Mouse (Mus musculus) cerebellum, adult 8-10 months (tissue): Measurements from ENCODE around the gene Foxo3.

Source experiments
- DNase-seq: peaks from one replicate; pipeline ENCODE4 v3.0.0; 2022

Foxo3 gene

GRCm38 (mm10) chr10:42276507-42277345, at the start of gene Foxo3:
TSS of gene Foxo3 (minus strand) at chr10:42276755.
- DNase-seq, result peak; percentile 85

- DNase-seq, result no peak
These were observed 48.8 kb upstream of the Foxo3 start for GRCm38 (mm10) chr10:42325305-42325704.

DNA sequence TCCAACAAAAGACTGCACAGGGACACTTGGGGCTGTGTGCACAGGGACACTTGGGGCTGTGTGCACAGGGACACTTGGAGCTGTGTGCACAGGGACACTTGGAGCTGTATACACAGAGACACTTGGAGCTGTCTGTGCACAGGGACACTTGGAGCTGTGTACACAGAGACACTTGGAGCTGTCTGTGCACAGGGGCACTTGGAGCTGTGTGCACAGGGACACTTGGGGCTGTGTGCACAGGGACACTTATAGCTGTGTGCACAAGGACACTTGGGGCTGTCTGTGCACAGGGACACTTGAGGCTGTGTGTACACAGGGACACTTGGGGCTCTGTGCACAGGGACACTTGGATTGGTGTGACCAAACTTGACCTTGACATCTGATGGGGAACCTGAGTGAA, 47.4 kb upstream of the Foxo3 start:
- DNase-seq, result no peak

DNA sequence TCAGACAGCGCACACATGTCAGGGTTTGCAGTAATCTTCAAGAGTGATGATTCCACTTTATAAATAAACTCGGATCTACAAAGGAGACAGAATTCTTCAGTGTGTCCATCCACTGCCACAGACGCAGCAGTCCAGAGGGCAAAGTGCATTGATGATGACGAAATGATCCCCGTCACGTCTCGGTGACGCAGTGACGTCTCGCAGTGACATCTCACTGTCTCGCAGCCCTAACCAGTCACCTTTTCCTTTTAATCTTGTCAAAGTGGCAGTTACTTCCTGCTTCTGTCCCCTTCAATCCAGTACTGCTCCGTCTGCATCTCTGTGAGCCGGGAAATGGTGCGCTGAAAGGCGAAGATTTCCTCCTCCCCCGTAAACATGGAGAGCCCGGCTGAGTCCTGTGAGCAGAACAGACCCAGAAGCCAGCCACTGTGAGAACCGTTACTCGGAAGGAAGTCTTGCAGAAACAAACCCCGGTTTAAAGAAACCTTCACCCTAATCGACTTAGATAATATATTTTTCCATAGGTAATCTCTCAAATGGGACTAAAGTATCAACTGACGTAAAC, 36.7 kb upstream of the Foxo3 start:
- DNase-seq, result no peak

GRCm38 (mm10) chr10:42312557-42312956, 36.0 kb upstream of the Foxo3 start:
- no peak for DNase-seq

DNA sequence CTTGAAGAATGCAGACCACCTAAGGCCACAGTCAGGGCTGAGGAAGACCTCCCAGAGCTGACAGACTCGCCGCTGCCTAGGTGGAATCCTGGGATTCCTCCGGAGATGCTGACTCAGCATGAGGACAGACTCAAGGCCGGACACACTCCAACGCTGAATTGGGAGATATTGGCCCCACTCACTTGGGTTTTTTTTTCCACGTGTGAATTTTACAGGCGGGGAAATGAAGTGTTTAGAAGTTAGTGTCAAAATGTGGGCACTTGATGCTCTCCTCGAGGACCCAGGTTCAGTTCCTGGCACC, 32.1 kb upstream of the Foxo3 start:
- no peak for DNase-seq

GRCm38 (mm10) chr10:42307980-42308686, 31.6 kb upstream of the Foxo3 start:
- peak; percentile 63 for DNase-seq

GRCm38 (mm10) chr10:42306422-42306821, 29.9 kb upstream of the Foxo3 start:
- no peak for DNase-seq

DNA sequence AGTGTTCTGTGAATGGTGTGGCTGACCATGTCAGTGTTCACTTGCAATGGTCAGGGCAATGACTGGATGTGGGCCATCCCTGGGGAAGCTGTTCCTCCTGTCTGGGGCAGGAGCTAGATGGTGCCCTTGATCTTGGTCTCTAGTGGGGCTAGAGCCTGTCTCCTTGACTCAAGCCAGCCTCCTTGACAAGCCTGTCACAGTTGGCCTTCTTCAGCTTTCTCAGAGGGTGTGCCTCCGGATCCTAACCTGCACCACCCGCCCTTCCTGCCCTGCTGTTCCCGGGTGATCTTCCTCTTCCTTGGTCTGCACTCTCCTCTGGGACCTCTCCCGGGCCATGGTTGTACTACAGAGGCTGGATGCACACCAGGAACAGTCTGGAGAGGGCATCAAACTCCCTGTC, 24.2 kb upstream of the Foxo3 start:
- no peak for DNase-seq

- no peak for DNase-seq
These were observed 23.4 kb upstream of the Foxo3 start for GRCm38 (mm10) chr10:42299967-42300366.

DNA sequence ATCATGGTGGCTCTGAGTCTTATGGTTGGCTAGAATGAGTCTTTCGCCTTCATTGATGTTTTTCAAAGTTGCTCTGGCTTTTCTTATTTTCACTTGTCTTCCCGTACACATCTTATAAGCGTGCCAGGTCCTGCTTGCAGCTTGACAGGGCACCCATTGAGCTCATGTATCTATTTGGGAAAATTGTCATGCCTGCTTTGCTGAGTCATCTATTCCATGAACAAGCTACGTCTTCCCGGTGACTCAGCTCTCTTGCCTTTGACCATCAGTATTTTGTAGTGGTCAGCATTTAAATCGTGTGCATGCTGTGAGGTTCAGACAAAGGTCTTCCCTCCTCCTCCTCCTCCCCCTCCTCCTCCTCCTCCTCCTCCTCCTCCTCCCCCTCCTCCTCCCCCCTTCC, 22.9 kb upstream of the Foxo3 start:
- no peak for DNase-seq

DNA sequence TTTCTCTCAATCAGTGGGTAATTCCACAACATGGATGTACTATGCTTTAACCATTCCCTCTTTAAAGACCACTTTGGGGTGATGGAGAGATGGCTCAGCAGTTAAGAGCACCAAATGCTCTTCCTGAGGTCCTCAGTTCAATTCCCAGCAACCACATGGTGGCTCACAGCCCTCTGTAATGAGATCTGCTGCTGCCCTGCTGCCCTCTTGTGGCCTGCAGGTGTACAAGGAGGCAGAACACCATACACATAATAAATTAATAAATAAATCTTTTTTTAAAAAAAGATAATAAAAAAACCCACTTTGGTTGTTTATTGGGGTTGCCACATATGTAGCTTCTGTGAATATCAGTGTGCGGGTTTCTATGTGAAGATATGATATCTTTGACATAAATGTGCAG, 21.4 kb upstream of the Foxo3 start:
- DNase-seq, result no peak

- no peak for DNase-seq
These were observed 20.6 kb upstream of the Foxo3 start for GRCm38 (mm10) chr10:42297109-42297508.

DNA sequence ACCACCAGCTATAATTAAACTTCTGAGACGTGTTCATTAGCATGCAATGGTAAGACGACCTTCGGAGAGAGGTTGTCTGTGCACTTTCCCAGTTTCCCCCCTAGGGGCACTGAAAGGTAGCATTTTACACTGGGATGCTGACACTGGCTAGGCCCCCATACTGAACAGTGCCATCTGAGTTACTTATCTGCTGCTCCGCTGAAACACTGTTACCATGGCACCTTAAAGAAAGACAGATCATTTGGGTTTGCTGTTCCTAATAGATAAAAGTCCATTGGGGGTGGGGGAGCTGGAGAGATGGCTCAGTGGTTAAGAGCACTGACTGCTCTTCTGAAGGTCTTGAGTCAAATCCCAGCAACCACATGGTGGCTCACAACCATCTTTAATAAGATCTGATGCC, 20.0 kb upstream of the Foxo3 start:
- DNase-seq, result no peak

DNA sequence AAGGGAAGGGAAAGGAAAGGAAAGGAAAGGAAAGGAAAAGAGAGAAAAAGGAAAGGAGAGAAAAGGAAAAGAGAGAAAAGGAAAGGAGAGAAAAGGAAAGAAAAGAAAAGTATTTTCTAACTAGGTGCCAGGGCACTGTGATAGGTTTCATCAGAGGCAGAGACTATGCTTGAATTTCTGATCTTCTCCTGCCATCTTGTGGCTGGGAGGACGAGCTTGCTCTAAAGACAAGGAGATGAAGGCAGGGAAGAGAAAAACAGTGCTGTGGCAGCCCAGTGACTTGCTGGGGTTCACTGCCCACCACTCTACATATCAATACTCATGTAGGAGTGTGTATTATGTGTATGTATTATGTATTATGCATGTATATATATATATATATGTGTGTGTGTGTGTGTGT, 18.5 kb upstream of the Foxo3 start:
- DNase-seq, result peak; percentile 32

- no peak for DNase-seq
These were observed 17.8 kb upstream of the Foxo3 start for GRCm38 (mm10) chr10:42294392-42294791.

DNA sequence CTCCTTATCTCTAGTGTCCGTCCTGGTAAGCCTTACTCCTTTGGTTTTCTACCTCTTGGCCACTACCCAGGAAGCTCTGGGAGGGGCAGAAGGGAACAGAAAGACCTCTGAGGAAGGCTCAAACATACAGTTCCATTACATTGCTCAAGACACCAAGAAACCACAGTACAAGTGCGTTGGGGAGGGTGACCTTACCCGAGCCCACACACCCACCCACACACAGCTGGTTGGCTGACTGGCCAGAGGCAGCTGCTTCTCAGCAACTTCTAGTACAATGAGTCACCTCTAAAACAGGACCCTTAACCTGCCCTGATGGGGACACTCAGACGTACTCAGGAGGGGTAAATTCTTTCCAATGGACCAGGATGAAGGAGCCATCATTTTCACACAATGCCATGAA, 17.3 kb upstream of the Foxo3 start:
- no peak for DNase-seq

DNA sequence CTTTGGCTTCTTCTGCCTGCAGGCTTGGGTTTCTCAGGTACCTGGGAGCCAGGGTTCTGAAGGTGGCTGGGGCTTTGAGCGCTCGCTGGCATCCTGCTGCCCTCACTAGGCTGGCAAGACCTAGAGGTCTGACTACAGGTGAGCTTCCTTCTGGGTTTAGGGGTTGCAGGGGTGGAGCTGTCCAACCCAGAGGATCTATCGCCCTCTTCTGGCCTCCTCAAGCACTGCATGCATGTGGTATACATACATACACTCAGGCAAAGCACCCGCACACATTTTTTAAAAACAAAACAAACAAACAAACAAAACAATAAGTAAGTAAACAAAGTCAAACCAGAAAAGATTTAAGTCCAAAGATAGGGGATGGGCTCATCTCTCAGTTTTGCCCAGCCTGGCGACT, 14.8 kb upstream of the Foxo3 start:
- no peak for DNase-seq

GRCm38 (mm10) chr10:42287666-42288065, 11.1 kb upstream of the Foxo3 start:
- no peak for DNase-seq

GRCm38 (mm10) chr10:42278307-42278850, 1.8 kb upstream of the Foxo3 start:
- no peak for DNase-seq

GRCm38 (mm10) chr10:42277476-42278306, 1.1 kb upstream of the Foxo3 start:
- DNase-seq, result peak; percentile 96

- no peak for DNase-seq
These were observed 569 bp downstream of the Foxo3 start for GRCm38 (mm10) chr10:42275871-42276501.
